Mouse (Mus musculus) forelimb bud, embryonic 11.5 days (tissue): Measurements from ENCODE around the gene Mapk14.
"Not testable (repeated sequence)": the region's sequence is repeated elsewhere in the genome, so short reads cannot be mapped to it uniquely, and the experiment has no call there.

Source experiments
- DNase-seq: peaks from one replicate; pipeline ENCODE4 v3.0.0-alpha.2; 2012; ENCODE audit warnings: low read depth, low spot score

Gene Mapk14

GRCm38 (mm10) chr17:28698245-28698644, 7.1 kb downstream of the Mapk14 start:
- no peak for DNase-seq

GRCm38 (mm10) chr17:28698672-28699071, 7.5 kb downstream of the Mapk14 start:
- DNase-seq = no peak

- no peak for DNase-seq
Measured at GRCm38 (mm10) chr17:28699789-28700188, 8.7 kb downstream of the Mapk14 start.

- DNase-seq = no peak
Measured at GRCm38 (mm10) chr17:28701171-28701570, 10.0 kb downstream of the Mapk14 start.

GRCm38 (mm10) chr17:28701737-28702136, 10.6 kb downstream of the Mapk14 start:
- no peak for DNase-seq

- no peak for DNase-seq
Measured at GRCm38 (mm10) chr17:28702646-28703045, 11.5 kb downstream of the Mapk14 start.

- DNase-seq = no peak
Measured at GRCm38 (mm10) chr17:28706697-28707096, 15.6 kb downstream of the Mapk14 start.

GRCm38 (mm10) chr17:28707136-28707627, 16.1 kb downstream of the Mapk14 start:
- DNase-seq = no peak

- no peak for DNase-seq
Measured at GRCm38 (mm10) chr17:28707816-28708215, 16.7 kb downstream of the Mapk14 start.

- no peak for DNase-seq
Measured at GRCm38 (mm10) chr17:28708989-28709388, 17.9 kb downstream of the Mapk14 start.

- no peak for DNase-seq
Measured at GRCm38 (mm10) chr17:28709552-28710290, 18.6 kb downstream of the Mapk14 start.

- no peak for DNase-seq
Measured at GRCm38 (mm10) chr17:28710291-28710688, 19.2 kb downstream of the Mapk14 start.

- no peak for DNase-seq
Measured at GRCm38 (mm10) chr17:28711237-28711636, 20.1 kb downstream of the Mapk14 start.

GRCm38 (mm10) chr17:28712305-28712704, 21.2 kb downstream of the Mapk14 start:
- no peak for DNase-seq

- no peak for DNase-seq
Measured at GRCm38 (mm10) chr17:28714006-28714405, 22.9 kb downstream of the Mapk14 start.

- DNase-seq = no peak
Measured at GRCm38 (mm10) chr17:28715832-28716548, 24.9 kb downstream of the Mapk14 start.

GRCm38 (mm10) chr17:28717535-28717934, 26.4 kb downstream of the Mapk14 start:
- DNase-seq = no peak

GRCm38 (mm10) chr17:28725783-28726182, 34.7 kb downstream of the Mapk14 start, which contains the start of gene AC170998.1:
AC170998.1 (plus strand) TSS chr17:28726083.
- DNase-seq = no peak

- DNase-seq = not testable (repeated sequence)
Measured at GRCm38 (mm10) chr17:28727511-28727910, 36.4 kb downstream of the Mapk14 start.

- no peak for DNase-seq
Measured at GRCm38 (mm10) chr17:28735317-28736105, 44.4 kb downstream of the Mapk14 start.

- DNase-seq = no peak
Measured at GRCm38 (mm10) chr17:28736486-28736885, 45.4 kb downstream of the Mapk14 start.

- no peak for DNase-seq
Measured at GRCm38 (mm10) chr17:28737973-28738372, 46.8 kb downstream of the Mapk14 start.
